Mouse (Mus musculus) liver, adult 2 months (tissue): ENCODE measurements at regions not wholly inside any gene's neighbourhood (a gene's known extent, or its start where the extent isn't known, plus 50 kb on each side); places are given as distances from the start of the nearest gene placed in this dataset.
A peak's percentile ranks its signal among the peaks of the same experiment; 100 is the strongest.

Experiments used
- DNase-seq: peaks from one replicate; pipeline ENCODE4 v3.0.0-alpha.2; 2011; ENCODE audit warnings: low read depth, low spot score; ENCODE audit errors: extremely low read depth
- H3K27ac ChIP-seq: fragments of 200-500 bp; replicated peaks from 2 replicates; pipeline ENCODE4 v1.5.1; 2012; ENCODE audit warnings: low read depth, mild to moderate bottlenecking, control low read depth, inconsistent platforms, low read length; ENCODE audit not compliant: insufficient read depth
- H3K27me3 ChIP-seq: fragments of 200-500 bp; 2 replicates; pipeline ENCODE4 v1.6.1; 2012; ENCODE audit warnings: mild to moderate bottlenecking, moderate library complexity, low read length, inconsistent platforms; ENCODE audit not compliant: control insufficient read depth, insufficient read depth
- H3K36me3 ChIP-seq: fragments of 200-500 bp; 2 replicates; pipeline ENCODE4 v1.6.1; 2012; ENCODE audit warnings: low read length, inconsistent platforms; ENCODE audit not compliant: control insufficient read depth, insufficient read depth
- H3K4me1 ChIP-seq: fragments of 200-500 bp; 2 replicates; pipeline ENCODE4 v1.6.1; 2011; ENCODE audit warnings: low read length; ENCODE audit not compliant: control insufficient read depth, insufficient read depth
- H3K4me3 ChIP-seq: fragments of 200-500 bp; 2 replicates; pipeline ENCODE4 v1.5.1; 2011; ENCODE audit warnings: low read depth, mild to moderate bottlenecking, control low read depth, low read length, moderate library complexity; ENCODE audit not compliant: insufficient read depth
- H3K79me2 ChIP-seq: fragments of 200-500 bp; 2 replicates; pipeline ENCODE4 v1.6.1; 2012; ENCODE audit warnings: inconsistent platforms, mild to moderate bottlenecking, low read length, moderate library complexity; ENCODE audit not compliant: control insufficient read depth, insufficient read depth
- H3K9ac ChIP-seq: fragments of 200-500 bp; 2 replicates; pipeline ENCODE4 v1.6.1; 2012; ENCODE audit warnings: low read depth, mild to moderate bottlenecking, control low read depth, inconsistent platforms, low read length
- CTCF ChIP-seq: fragments of 200-500 bp; IDR thresholded peaks from 2 replicates; pipeline ENCODE4 v1.5.1; 2011; ENCODE audit warnings: low read depth, low read length, control low read depth
- POLR2A ChIP-seq: fragments of 200-500 bp; IDR thresholded peaks from 2 replicates; pipeline ENCODE4 v1.6.1; 2011; ENCODE audit warnings: low read length, control low read depth; ENCODE audit not compliant: insufficient read depth; ENCODE audit errors: extremely low read depth
- WGBS: fragments of 180-500 bp; shearing (Covaris S2); methylation state at CpG from one replicate; pipeline ENCODE4 v1.1.7; 2018; 5-methylcytosine and 5-hydroxymethylcytosine counted together

DNA sequence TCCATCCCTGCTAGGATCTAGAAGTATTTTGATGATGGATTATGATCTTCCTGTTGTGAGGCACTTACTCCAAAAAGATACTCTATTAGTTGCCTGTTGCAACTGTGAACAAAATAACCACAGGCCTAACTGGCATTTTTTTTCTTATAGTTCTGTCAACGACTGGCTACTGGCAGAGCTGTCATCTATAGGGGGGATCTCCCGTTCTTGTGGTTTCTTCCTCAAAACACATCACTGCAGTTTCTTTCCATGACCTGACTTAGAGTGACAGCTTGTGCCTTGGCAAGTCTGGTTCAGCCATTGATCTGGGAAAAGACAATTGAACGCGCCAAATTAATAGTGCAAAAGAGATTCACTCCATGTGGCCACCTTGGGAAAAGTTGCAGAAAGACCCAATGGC lies 59.4 kb upstream of the Serbp1 start:
- Histone ChIP-seq H3K4me1 (no peaks in the 10 kb centered on the region), H3K79me2 (no peaks in the 10 kb centered on the region), H3K27ac (no peak overlapping the region), H3K27me3 (no peaks in the 10 kb centered on the region), H3K4me3 (no peak overlapping the region), H3K9ac (no peak overlapping the region), H3K36me3 (no peaks in the 10 kb centered on the region)
- WGBS = 88% methylated on average over 4 of the region's 4 CpGs
- TF ChIP-seq POLR2A = no peak
- no peak for TF ChIP-seq CTCF
- DNase-seq = no peak

DNA sequence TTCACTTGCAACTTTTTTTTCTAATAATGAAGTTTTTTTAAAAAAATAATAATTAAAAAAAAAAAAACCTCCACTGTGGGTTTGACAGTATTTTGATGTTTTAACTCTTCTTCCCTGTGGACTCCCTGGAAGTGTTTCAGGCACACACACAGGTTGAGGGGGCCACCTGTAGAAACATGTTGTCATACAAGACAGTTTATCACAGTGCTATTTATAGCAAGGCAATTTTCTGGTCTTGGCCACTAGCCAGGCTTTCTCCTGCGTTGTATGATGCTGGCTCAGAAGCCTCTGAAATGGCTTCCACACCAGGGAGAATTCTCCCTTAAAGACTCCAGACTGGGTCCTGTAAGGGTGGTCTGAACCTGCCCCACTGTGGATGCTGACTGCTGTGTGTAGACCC lies 59.9 kb upstream of the Serbp1 start:
- no peak overlapping the region for H3K4me3 ChIP-seq
- no peak for DNase-seq
- no peaks in the 10 kb centered on the region for H3K27me3 ChIP-seq
- H3K79me2 ChIP-seq = no peaks in the 10 kb centered on the region
- no peaks in the 10 kb centered on the region for H3K36me3 ChIP-seq
- H3K9ac ChIP-seq = no peak overlapping the region
- H3K27ac ChIP-seq = no peak overlapping the region
- TF ChIP-seq CTCF = no peak
- no peak for TF ChIP-seq POLR2A
- H3K4me1 ChIP-seq = no peaks in the 10 kb centered on the region
- WGBS = 34% methylated on average over 1 of the region's 1 CpGs

- Histone ChIP-seq H3K4me3 (peak overlapping the region; percentile 27; the same call in 1 of the 2 replicates), H3K79me2 (no peaks in the 10 kb centered on the region), H3K4me1 (peaks cover 7% of the 10 kb centered on the region), H3K27me3 (no peaks in the 10 kb centered on the region), H3K9ac (peak overlapping the region; percentile 68), H3K36me3 (no peaks in the 10 kb centered on the region), H3K27ac (peak overlapping the region; percentile 83)
- DNase-seq = no peak
- WGBS = 23% methylated on average over 5 of the region's 5 CpGs
- TF ChIP-seq CTCF (no peak), POLR2A (no peak)
Measured at GRCm38 (mm10) chr6:67170674-67170946, 67.4 kb upstream of the Serbp1 start.

DNA sequence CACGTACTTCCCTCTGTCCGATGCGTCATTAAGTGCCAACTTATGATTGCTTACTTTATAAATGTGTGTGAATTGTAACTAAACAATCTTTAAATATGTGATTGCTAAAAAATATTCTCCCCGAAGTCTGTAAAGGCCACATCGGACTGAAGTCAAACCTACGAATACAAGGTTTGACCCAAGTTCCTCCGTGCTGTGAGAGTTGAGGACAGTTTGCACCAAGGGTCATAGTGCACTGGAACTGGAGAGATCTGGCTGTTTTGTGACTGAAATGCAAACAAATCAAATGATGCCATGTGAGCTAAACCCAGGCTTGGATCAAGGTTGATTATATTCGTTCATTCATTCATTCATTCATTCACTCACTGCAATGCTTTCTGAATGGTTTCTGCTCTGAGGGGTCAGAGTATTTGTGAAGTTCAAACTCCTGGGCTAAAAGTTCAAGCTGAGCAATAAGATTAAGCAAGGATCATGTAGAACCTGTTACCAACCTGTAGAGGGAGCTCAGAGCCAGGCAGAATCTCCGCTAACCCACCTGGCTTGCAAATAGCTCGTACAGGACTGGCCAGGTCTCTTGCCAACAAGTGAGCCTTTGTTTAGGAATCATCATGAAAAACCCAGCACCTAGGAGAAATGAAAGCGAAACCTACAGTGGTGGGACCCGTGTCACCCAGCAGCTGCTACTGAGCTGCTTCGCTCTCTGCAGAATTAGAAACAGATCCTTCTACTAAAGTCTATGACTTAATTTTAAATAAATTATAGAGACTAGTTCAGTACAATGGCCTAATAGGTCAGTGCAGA lies 67.9 kb upstream of the Serbp1 start:
- no peaks in the 10 kb centered on the region for H3K79me2 ChIP-seq
- TF ChIP-seq POLR2A (no peak), CTCF (peak; percentile 80)
- DNase-seq = peak; percentile 98
- no peaks in the 10 kb centered on the region for H3K27me3 ChIP-seq
- H3K9ac ChIP-seq = peak overlapping the region; percentile 68
- peaks cover 7% of the 10 kb centered on the region for H3K4me1 ChIP-seq
- H3K36me3 ChIP-seq = no peaks in the 10 kb centered on the region
- H3K4me3 ChIP-seq = peak overlapping the region; percentile 27; the same call in 1 of the 2 replicates
- peak overlapping the region; percentile 83 for H3K27ac ChIP-seq
- WGBS = 16% methylated on average over 13 of the region's 13 CpGs

DNA sequence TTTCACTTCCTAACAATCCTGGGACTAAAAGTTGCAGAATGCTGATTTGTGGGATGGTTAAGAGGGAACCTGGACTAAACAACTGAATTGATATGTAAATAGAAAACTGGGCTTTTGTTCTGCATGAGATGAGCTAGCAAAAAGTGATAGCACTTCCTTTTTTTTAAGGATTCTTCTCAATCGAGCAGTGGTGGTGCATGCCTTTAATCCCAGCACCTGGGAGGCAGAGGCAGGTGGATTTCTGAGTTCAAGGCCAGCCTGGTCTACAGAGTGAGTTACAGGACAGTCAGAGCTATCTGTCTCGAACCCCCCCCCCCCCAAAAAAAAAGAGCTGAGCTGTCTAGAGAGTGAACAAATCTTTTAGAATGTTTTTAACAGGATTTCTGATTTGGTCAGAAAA lies 69.2 kb upstream of the Serbp1 start:
- peak overlapping the region; percentile 53; the same call in 1 of the 2 replicates for H3K4me3 ChIP-seq

More for the DNA sequence above, 69.2 kb upstream of the Serbp1 start:
- no peak for DNase-seq
- Histone ChIP-seq H3K79me2 (no peaks in the 10 kb centered on the region), H3K27ac (peak overlapping the region; percentile 39; the same call in 1 of the 2 replicates), H3K27me3 (no peaks in the 10 kb centered on the region), H3K4me1 (peaks cover 7% of the 10 kb centered on the region), H3K9ac (peak overlapping the region; percentile 65; the same call in 1 of the 2 replicates), H3K36me3 (no peaks in the 10 kb centered on the region)
- 22% methylated on average over 2 of the region's 2 CpGs for WGBS
- no peak for TF ChIP-seq CTCF
- TF ChIP-seq POLR2A = no peak
